Mouse (Mus musculus) c-Kit-positive CD71-negative TER-119-negative erythroid progenitor cells, embryonic 14.5 days (primary cell): ENCODE results near the gene Styxl1.

ENCODE experiments used
- DNase-seq: peaks from one replicate; pipeline ENCODE4 v3.0.0-alpha.2; 2013; ENCODE audit warnings: low read depth

Styxl1 gene

GRCm38 (mm10) chr5:135777796-135778470 lies at the start of gene Styxl1:
TSS of gene Styxl1 (minus strand) at chr5:135778385.
- DNase-seq = no peak

GRCm38 (mm10) chr5:135826225-135826624 lies 48.0 kb upstream of the Styxl1 start:
- DNase-seq = no peak

DNA sequence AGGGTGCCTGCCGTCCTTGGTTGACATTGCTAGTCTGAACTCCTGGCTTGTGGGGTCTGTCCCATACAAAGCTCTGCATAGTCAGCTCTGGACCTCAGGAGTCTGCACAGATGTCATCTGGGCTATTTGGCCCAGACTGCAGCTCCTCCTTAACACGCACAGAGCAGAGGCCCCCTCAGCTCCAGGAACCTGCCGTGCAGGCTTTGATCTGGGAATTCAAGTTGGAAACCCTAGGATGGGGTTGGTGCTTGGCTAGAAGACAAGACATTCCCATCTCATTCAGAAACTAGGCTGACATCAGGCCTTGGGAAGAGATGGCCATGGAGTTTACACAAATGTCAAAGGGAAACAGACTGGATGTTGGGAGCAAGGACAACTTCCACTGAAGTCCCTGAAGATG lies 46.3 kb upstream of the Styxl1 start:
- no peak for DNase-seq

GRCm38 (mm10) chr5:135822316-135822944 lies 44.2 kb upstream of the Styxl1 start:
- DNase-seq = no peak

GRCm38 (mm10) chr5:135818491-135818890 lies 40.3 kb upstream of the Styxl1 start:
- no peak for DNase-seq

- no peak for DNase-seq
These were observed 34.8 kb upstream of the Styxl1 start for GRCm38 (mm10) chr5:135812991-135813390.

DNA sequence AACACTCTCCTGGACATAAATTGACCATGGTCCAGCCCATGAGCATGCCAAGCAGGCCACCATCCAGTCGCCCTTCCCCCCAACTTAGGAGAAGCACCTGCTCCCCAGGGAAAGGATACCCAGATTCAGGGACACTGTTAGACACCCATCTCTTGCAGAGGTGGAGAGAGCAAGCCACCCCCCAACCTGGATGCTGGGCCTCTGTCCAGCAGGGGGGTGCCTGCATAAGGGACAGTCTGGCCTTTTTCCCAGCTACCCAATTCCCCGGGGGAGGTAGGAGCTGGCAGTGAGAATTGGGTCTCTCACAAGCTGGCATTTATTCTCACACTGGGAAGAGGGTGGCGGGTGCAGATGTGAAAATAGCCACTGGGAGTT lies 29.1 kb upstream of the Styxl1 start:
- no peak for DNase-seq

GRCm38 (mm10) chr5:135806555-135807262 lies 28.5 kb upstream of the Styxl1 start, which contains the start of gene Srrm3:
TSS of gene Srrm3 (plus strand) at chr5:135806890.
- DNase-seq = peak; percentile 90

GRCm38 (mm10) chr5:135804735-135805134 lies 26.6 kb upstream of the Styxl1 start:
- no peak for DNase-seq

DNA sequence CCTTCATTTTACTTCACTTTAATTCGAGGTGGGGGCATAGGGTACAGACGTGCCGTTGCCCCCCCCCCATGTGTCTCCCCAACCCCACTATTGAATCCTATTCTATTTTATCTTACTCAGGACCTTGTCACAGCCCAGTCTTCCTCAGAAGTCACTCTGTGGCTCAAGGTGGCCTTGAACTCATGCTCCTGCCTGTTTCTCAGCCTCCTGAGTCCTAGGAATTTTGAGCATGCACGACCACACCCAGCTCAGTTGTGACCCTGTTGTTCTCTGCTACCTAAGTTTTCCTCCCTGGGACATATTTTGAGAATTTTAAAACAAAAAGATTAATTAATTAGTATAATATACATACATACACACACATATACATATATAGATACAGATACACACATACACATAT lies 25.5 kb upstream of the Styxl1 start:
- no peak for DNase-seq

- DNase-seq = no peak
These were observed 24.9 kb upstream of the Styxl1 start for GRCm38 (mm10) chr5:135803135-135803534.

DNA sequence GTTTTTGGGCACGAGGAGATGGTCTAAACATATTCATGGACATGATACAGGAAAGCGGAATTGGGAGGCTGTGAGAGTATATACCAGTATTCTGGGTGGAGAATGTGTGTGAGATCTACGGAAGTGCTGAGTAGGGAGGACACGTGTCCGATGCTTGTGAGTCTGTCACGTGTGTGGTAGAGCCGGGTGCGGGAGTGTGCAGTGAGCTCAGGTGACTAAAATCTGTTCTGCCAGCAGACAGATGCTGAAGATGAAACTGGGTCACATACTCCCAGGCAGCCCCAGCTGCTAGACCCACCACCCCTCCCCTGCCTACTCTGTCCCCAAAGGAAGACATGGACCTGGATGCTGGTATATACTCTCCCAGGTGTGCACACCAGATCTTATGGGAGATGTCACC lies 24.5 kb upstream of the Styxl1 start:
- DNase-seq = no peak

GRCm38 (mm10) chr5:135800927-135801326 lies 22.7 kb upstream of the Styxl1 start:
- DNase-seq = no peak

- DNase-seq = no peak
These were observed 21.6 kb upstream of the Styxl1 start for GRCm38 (mm10) chr5:135799746-135800145.

- no peak for DNase-seq
These were observed 16.6 kb upstream of the Styxl1 start for GRCm38 (mm10) chr5:135794859-135795181.

DNA sequence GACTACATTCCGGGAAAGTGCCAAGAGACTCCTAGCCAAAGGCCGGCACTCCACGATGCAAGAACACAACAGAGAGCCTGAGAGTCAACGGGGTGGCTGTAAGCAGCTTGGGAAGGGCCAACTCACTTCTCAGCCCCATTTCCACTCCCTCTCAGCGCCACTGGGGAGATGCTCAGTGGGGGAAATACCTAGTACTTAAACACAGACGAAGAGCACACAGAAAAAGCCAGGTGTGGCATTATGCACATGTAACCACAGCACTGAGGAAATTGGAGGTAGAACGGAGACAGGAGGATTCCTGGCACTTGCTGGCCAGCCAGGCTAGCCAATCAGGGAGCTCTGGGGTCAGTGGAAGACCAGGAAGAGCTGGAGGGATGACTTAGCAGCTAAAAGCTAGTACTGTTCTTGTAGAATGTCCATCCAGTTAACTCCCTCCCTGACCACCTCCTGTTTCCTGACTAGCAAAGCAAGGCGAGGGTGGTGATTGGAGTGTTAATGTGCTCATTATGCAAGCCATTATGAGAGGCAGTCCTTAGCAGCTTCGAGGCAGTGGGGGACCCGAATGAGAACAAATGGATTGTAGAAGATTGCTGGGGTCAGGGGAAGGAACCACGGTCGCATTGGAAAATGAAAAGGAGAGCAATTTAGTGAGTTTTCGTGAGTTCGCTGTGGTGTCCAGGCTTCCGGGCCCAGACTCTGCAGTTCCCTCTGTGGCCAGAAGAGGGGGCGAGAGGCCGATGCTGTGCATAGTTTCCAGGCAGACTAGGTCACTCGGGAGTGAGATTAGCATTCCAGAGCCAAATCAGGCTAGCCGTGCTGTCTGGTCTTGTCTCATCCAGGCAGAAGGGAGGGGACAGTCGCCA lies 16.0 kb upstream of the Styxl1 start:
- DNase-seq = peak; percentile 58

DNA sequence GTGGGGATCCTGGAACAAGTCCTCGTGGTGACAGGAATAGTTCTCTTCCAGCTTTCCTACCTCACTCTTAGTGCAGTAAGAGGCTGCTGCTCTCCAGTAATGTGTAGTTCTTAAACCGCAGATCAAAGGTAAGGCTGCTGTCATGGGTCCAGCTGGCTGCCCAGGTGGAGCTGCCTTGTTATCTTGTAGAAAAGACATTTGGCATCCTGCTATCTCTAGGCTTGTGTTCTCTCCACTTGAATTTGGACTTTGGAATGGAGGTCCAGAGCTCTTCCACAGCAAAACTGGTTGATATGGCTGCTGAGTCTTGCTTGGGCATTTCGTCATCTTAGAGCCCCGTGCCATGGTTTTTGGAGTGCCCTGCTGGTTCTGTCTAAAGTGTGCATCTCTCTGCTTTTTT lies 4.7 kb upstream of the Styxl1 start:
- DNase-seq = no peak

GRCm38 (mm10) chr5:135780331-135780730 lies 2.1 kb upstream of the Styxl1 start:
- no peak for DNase-seq

DNA sequence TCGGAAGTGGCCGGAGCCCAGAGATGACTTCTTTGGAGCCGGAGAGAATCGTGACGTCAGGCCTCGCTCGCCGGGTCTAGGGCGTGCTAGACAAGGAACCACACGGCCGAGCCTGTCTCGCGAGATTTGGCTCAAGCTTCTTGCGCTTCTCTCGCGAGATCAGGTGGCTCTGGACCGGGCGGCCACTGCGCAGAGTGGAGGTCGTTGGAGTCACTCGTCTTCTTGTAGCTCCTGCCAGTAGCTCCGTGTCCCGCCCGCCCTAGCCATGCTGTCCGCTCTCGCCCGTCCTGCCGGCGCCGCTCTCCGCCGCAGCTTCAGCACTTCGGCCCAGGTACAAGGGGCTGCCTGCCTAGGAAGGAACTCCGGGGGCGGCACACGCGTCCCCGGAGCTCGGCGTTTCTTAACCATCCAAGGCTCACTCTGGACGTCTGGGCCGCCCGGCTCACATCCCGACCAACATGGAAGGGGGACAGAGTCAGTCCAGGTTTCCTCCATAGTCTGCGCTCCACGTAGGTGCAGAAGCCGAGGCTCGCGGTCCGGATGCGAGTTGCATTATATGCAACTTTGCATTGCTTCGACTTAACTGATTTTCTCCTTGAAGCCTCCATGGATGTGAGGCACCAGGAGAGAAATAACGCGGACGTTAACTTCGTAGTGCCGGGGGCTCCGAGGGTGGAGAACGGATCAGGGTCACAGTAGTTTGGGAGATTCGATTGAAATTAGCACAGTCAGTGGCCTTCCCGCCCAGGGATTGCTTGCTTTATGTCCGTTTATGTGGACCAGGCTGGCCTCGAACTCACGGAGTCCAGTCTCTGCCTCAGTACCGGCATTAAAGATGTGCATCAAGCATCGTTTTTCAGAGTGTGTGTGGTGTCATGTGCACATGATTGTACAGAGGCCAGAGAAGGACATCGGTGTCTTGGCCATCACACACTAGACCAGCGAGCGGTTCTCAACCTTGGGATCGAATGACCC lies 573 bp upstream of the Styxl1 start, which contains the start of gene Mdh2:
Gene Mdh2 (plus strand): TSS at position 10 of the 975 bp plus-strand sequence.
- DNase-seq = peak; percentile 100

DNA sequence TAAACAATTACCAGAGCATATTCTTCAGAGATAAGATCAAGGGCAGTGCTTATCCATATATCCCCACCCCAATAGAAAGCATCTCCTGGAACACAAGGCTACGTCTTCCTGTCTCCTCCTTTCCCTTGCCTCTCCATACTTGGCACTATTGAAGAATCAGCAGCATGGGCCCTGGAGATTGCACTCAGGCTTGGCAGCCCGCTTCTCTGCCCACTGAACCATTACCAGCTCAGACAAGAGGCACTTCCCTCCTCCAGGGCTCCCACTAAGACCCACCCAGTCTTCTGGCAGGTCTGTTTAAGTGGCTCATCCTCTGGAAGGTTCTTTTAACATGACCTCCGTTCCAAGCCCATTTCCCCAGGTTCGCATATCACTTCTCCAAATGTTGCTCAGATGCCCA lies 1.6 kb downstream of the Styxl1 start:
- DNase-seq = no peak

- DNase-seq = no peak
These were observed 5.7 kb downstream of the Styxl1 start for GRCm38 (mm10) chr5:135772519-135772918.
